In the genomic region with DNA sequence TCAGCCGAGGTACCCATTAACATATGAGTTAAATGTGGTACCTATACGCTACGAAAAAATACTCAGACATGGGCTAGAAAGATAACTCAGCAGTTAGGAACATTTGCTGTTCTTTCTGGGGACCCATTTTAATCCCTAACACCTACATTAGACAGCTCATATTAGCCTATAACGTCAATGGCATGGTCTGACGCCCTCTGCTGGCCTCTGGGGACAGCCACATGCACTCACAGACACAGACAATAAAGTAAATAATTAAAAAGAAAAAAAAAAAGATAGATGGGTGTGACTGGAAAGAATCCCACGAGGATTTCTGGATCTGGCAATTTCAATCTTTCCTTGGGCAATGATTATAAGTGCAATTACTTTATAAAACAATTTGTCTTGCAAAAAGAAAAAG, we compare ENCODE assay signal across 9 mouse cellular contexts. TPM values are rescaled to one million over a fixed set of nuclear protein-coding genes. Genes with fewer than 3 reads are reported as not detected.
DNase-seq lines count a peak whose midpoint lies in the region; ATAC-seq and TF ChIP-seq lines count a peak whose summit lies in the region.
"Had no signal": no experiment of that assay in that cellular context is flagged by ENCODE, and none has a peak within 500 bp of the region (broad histone marks: within the 10 kb centered on the region; RNA-seq: fewer than 3 reads in every experiment).

No protein-coding gene starts in this region.

- H3K9ac ChIP-seq in intestine, postnatal 0 days (ENCODE audit: low read depth, low read length): no peak overlapping the region
- H3K9ac ChIP-seq in intestine, embryonic 16.5 days (ENCODE audit: low read depth, low read length): no peak overlapping the region
- no peak overlapping the region for H3K9ac ChIP-seq in stomach, postnatal 0 days (ENCODE audit: low read length)
- H3K9ac ChIP-seq in neural tube, embryonic 15.5 days (replicated peaks): no peak overlapping the region

- H3K4me2 ChIP-seq in intestine, postnatal 0 days (replicated peaks; ENCODE audit: low read depth): no peak overlapping the region
- no peak overlapping the region for H3K4me2 ChIP-seq in intestine, embryonic 16.5 days (ENCODE audit: low read depth, low read length)
- no peak overlapping the region for H3K4me2 ChIP-seq in stomach, postnatal 0 days (replicated peaks; ENCODE audit: low read depth)
- H3K4me2 ChIP-seq in neural tube, embryonic 15.5 days: no peak overlapping the region

- no peaks in the 10 kb centered on the region for H3K27me3 ChIP-seq in intestine, postnatal 0 days (replicated peaks; ENCODE audit: control insufficient read depth, insufficient read depth, low read length)
- no peaks in the 10 kb centered on the region for H3K27me3 ChIP-seq in intestine, embryonic 16.5 days (replicated peaks; ENCODE audit: control insufficient read depth, insufficient read depth, low read length)
- no peaks in the 10 kb centered on the region for H3K27me3 ChIP-seq in thymus, adult 2 months (ENCODE audit: control insufficient read depth, insufficient read depth, low read length)
- H3K27me3 ChIP-seq in stomach, postnatal 0 days (ENCODE audit: control insufficient read depth, insufficient read depth, low read length): no peaks in the 10 kb centered on the region
- H3K27me3 ChIP-seq in neural tube, embryonic 15.5 days (replicated peaks): no peaks in the 10 kb centered on the region

- WGBS in intestine, postnatal 0 days: 52% methylated on average over 6 of the region's 6 CpGs
- WGBS in intestine, embryonic 16.5 days: 49% methylated on average over 6 of the region's 6 CpGs
- WGBS in thymus, adult 2 months: 55% methylated on average over 6 of the region's 6 CpGs
- WGBS in stomach, postnatal 0 days: 51% methylated on average over 6 of the region's 6 CpGs
- WGBS in neural tube, embryonic 15.5 days: 39% methylated on average over 6 of the region's 6 CpGs

- H3K9me3 ChIP-seq in intestine, postnatal 0 days (ENCODE audit: control insufficient read depth): no peaks in the 10 kb centered on the region
- H3K9me3 ChIP-seq in intestine, embryonic 16.5 days (ENCODE audit: control insufficient read depth, low read length): no peaks in the 10 kb centered on the region
- no peaks in the 10 kb centered on the region for H3K9me3 ChIP-seq in stomach, postnatal 0 days (ENCODE audit: control insufficient read depth, low read length)
- H3K9me3 ChIP-seq in neural tube, embryonic 15.5 days (replicated peaks): no peaks in the 10 kb centered on the region

- H3K27ac ChIP-seq in intestine, postnatal 0 days (ENCODE audit: low read depth, low read length): no peak overlapping the region
- no peak overlapping the region for H3K27ac ChIP-seq in intestine, embryonic 16.5 days (ENCODE audit: low read length)
- H3K27ac ChIP-seq in thymus, adult 2 months (ENCODE audit: control insufficient read depth, insufficient read depth, low read length): no peak overlapping the region
- no peak overlapping the region for H3K27ac ChIP-seq in stomach, postnatal 0 days (replicated peaks)
- no peak overlapping the region for H3K27ac ChIP-seq in neural tube, embryonic 15.5 days (replicated peaks)

- no peaks in the 10 kb centered on the region for H3K4me1 ChIP-seq in intestine, postnatal 0 days (replicated peaks; ENCODE audit: control insufficient read depth, insufficient read depth, low read length)
- no peaks in the 10 kb centered on the region for H3K4me1 ChIP-seq in intestine, embryonic 16.5 days (ENCODE audit: control insufficient read depth, insufficient read depth, low read length)
- peaks cover 41% of the 10 kb centered on the region for H3K4me1 ChIP-seq in thymus, adult 2 months (replicated peaks; ENCODE audit: control insufficient read depth, insufficient read depth, low read length)
- no peaks in the 10 kb centered on the region for H3K4me1 ChIP-seq in stomach, postnatal 0 days (replicated peaks; ENCODE audit: control insufficient read depth, insufficient read depth)
- H3K4me1 ChIP-seq in neural tube, embryonic 15.5 days: no peaks in the 10 kb centered on the region

- DNase-seq in thymus, postnatal 0 days (ENCODE audit: low spot score): peak; percentile 38
- DNase-seq in thymus, adult 2 months: no peak
- peak; percentile 9 for DNase-seq in c-Kit-positive CD71-positive TER-119-negative erythroid progenitor cells, embryonic 14.5 days (ENCODE audit: low read depth)
- DNase-seq in stomach, postnatal 0 days (ENCODE audit: low spot score): no peak
- no peak for DNase-seq in layer of hippocampus, adult 9-10 months (ENCODE audit: low spot score)
- DNase-seq: heart, postnatal 10 days had no signal

- no peak for ATAC-seq in intestine, postnatal 0 days
- ATAC-seq in intestine, embryonic 16.5 days: no peak
- no peak for ATAC-seq in stomach, postnatal 0 days (ENCODE audit: low FRiP score, low TSS enrichment)
- ATAC-seq in neural tube, embryonic 15.5 days (ENCODE audit: low FRiP score): no peak

- H3K36me3 ChIP-seq in intestine, postnatal 0 days (ENCODE audit: control insufficient read depth, insufficient read depth): no peaks in the 10 kb centered on the region
- no peaks in the 10 kb centered on the region for H3K36me3 ChIP-seq in intestine, embryonic 16.5 days (ENCODE audit: control insufficient read depth, insufficient read depth, low read length)
- H3K36me3 ChIP-seq in thymus, adult 2 months (ENCODE audit: control insufficient read depth, insufficient read depth, low read length): no peaks in the 10 kb centered on the region
- H3K36me3 ChIP-seq in stomach, postnatal 0 days (ENCODE audit: control insufficient read depth, insufficient read depth, low read length): no peaks in the 10 kb centered on the region
- H3K36me3 ChIP-seq in neural tube, embryonic 15.5 days: no peaks in the 10 kb centered on the region

- no peak for TF ChIP-seq POLR2A in thymus, adult 2 months (IDR thresholded peaks at IDR 0.05; ENCODE audit: control insufficient read depth, extremely low read depth, insufficient read depth, low read length, poor library complexity)

- no peak for TF ChIP-seq EP300 in stomach, postnatal 0 days (optimal IDR thresholded peaks at IDR 0.05)

- H3K4me3 ChIP-seq in intestine, postnatal 0 days (ENCODE audit: low read depth, low read length): no peak overlapping the region
- H3K4me3 ChIP-seq in intestine, embryonic 16.5 days (ENCODE audit: low read length): no peak overlapping the region
- no peak overlapping the region for H3K4me3 ChIP-seq in thymus, adult 2 months (ENCODE audit: control insufficient read depth, insufficient read depth, low read length)
- no peak overlapping the region for H3K4me3 ChIP-seq in stomach, postnatal 0 days (ENCODE audit: low read depth, low read length)
- no peak overlapping the region for H3K4me3 ChIP-seq in neural tube, embryonic 15.5 days (replicated peaks)

- TF ChIP-seq CTCF in intestine, postnatal 0 days (IDR thresholded peaks at IDR 0.05; ENCODE audit: low read depth): peak; percentile 49
- no peak for TF ChIP-seq CTCF in thymus, adult 2 months (IDR thresholded peaks at IDR 0.05; ENCODE audit: borderline replicate concordance, control insufficient read depth, extremely low read depth, insufficient read depth, low read length, poor library complexity)
- peak; percentile 59 for TF ChIP-seq CTCF in stomach, postnatal 0 days (IDR thresholded peaks at IDR 0.05; ENCODE audit: low read depth)

RNA-seq across cellular contexts. Expression of a gene that starts 30.5 kb away (rescaled TPM):
- 6.0 and 6.2 TPM in 2 replicates for polyA plus RNA-seq in intestine, postnatal 0 days (2015; fragmentation: Nextera tagmentation; extraction: Ambion mirVana)
- polyA plus RNA-seq in intestine, embryonic 16.5 days (2015; fragmentation: Nextera tagmentation; extraction: Ambion mirVana): 3.9 and 5.0 TPM in 2 replicates
- 16.1 and 21.3 TPM in 2 replicates for polyA plus RNA-seq in thymus, postnatal 0 days (2015; fragmentation: Nextera tagmentation; extraction: Ambion mirVana)
- polyA plus RNA-seq in thymus, adult 2 months (2012; rRNA removed): 3.1 and 5.1 TPM in 2 replicates
- 8.0 and 9.0 TPM in 2 replicates for polyA plus RNA-seq in stomach, postnatal 0 days (2015; fragmentation: Nextera tagmentation; extraction: Ambion mirVana)
- 8.9 and 9.2 TPM in 2 replicates for polyA plus RNA-seq in neural tube, embryonic 15.5 days (2015; fragmentation: Nextera tagmentation; extraction: Ambion mirVana)

RNA-seq across cellular contexts. Expression of a gene that starts 30.6 kb away (rescaled TPM):
- 38.1 and 40.8 TPM in 2 replicates for polyA plus RNA-seq in intestine, postnatal 0 days (2015; fragmentation: Nextera tagmentation; extraction: Ambion mirVana)
- 37.6 and 39.9 TPM in 2 replicates for polyA plus RNA-seq in intestine, embryonic 16.5 days (2015; fragmentation: Nextera tagmentation; extraction: Ambion mirVana)
- polyA plus RNA-seq in thymus, postnatal 0 days (2015; fragmentation: Nextera tagmentation; extraction: Ambion mirVana): 37.5 and 39.0 TPM in 2 replicates
- polyA plus RNA-seq in thymus, adult 2 months (2012; rRNA removed): 20.6 and 25.8 TPM in 2 replicates
- 39.0 and 39.9 TPM in 2 replicates for polyA plus RNA-seq in stomach, postnatal 0 days (2015; fragmentation: Nextera tagmentation; extraction: Ambion mirVana)
- 26.8 TPM in 2 replicates for polyA plus RNA-seq in neural tube, embryonic 15.5 days (2015; fragmentation: Nextera tagmentation; extraction: Ambion mirVana)

RNA-seq across cellular contexts. Expression of a gene that starts 48.7 kb away (rescaled TPM):
- 27.9 and 29.3 TPM in 2 replicates for polyA plus RNA-seq in intestine, postnatal 0 days (2015; fragmentation: Nextera tagmentation; extraction: Ambion mirVana)
- 27.5 and 33.4 TPM in 2 replicates for polyA plus RNA-seq in intestine, embryonic 16.5 days (2015; fragmentation: Nextera tagmentation; extraction: Ambion mirVana)
- polyA plus RNA-seq in thymus, postnatal 0 days (2015; fragmentation: Nextera tagmentation; extraction: Ambion mirVana): 42.1 and 43.7 TPM in 2 replicates
- 27.5 and 35.3 TPM in 2 replicates for polyA plus RNA-seq in thymus, adult 2 months (2012; rRNA removed)
- 29.5 and 31.3 TPM in 2 replicates for polyA plus RNA-seq in stomach, postnatal 0 days (2015; fragmentation: Nextera tagmentation; extraction: Ambion mirVana)
- 13.9 and 19.6 TPM in 2 replicates for polyA plus RNA-seq in neural tube, embryonic 15.5 days (2015; fragmentation: Nextera tagmentation; extraction: Ambion mirVana)

Comparison
In these comparisons a context has a peak if more than half of its experiments do, and no peak if none do; other contexts are left out.
1. DNase-seq: peak in thymus, postnatal 0 days (single experiment) and c-Kit-positive CD71-positive TER-119-negative erythroid progenitor cells, embryonic 14.5 days (single experiment); none in thymus, adult 2 months (single experiment), stomach, postnatal 0 days (single experiment) and layer of hippocampus, adult 9-10 months (single experiment).